Mouse (Mus musculus) megakaryocyte progenitor cell, adult 5-6 weeks (primary cell): Measurements from ENCODE around the gene Zfand4. TPM values are rescaled to one million over a fixed set of nuclear protein-coding genes. Genes with fewer than 3 reads are reported as not detected.
"Not testable (repeated sequence)": the region's sequence is repeated elsewhere in the genome, so short reads cannot be mapped to it uniquely, and the experiment has no call there.

ENCODE experiments used
- ATAC-seq: replicated peaks from 2 replicates; pipeline ENCODE4 v1.8.0; 2016; ENCODE audit warnings: mild to moderate bottlenecking, moderate TSS enrichment, inconsistent platforms; ENCODE audit not compliant: poor library complexity
- total RNA-seq, 2 experiments: library from RNA; stranded (forward) in 1 of 2; stranded (reverse) in 1 of 2; fragments of 157-497, 149-512 nt in 1 of 2; fragments of 200-1000 nt in 1 of 2; gene quantifications; 2 replicates each; pipeline versions ENCODE4 v1.2.3 to v1.2.4; 2015 to 2017

Gene Zfand4
- total RNA-seq (2015) (31.0 and 32.1 TPM in 2 replicates), total RNA-seq (2017) (25.1 and 29.3 TPM in 2 replicates)

DNA sequence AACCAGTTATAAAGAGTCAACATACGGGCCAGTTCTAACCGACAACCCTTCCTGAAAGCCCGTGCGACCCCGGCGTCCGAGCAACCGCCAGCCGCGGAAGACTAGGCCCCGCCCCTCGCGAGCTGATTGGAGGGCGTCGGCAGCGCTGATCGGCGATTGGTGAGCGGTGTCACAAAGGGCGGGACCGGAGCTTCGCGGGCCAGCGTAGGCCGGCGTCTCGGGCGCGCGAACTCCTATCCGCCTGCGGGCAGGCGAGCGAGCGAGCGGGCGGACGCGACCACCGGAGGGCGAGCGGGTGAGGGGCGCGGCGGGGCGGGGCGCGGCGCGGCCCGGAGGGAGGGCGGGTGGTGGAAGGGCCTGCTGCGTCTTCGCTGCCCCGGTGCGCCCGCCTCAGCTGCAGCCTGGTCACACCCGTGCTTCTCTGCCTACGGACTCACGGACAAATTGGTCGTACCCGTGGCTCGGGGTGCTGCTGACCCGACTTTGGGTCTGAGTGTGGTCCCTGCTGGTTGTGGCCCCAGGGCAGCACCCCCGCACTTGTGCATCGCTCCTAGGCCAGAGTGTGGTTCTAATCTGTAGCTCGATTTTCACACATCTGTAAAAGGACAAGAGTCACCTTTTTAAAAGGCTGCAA is at the start of gene Zfand4:
Gene Zfand4, plus strand, starts transcription at position 205 of the 634 bp plus-strand sequence.
- ATAC-seq: peak; percentile 89

DNA sequence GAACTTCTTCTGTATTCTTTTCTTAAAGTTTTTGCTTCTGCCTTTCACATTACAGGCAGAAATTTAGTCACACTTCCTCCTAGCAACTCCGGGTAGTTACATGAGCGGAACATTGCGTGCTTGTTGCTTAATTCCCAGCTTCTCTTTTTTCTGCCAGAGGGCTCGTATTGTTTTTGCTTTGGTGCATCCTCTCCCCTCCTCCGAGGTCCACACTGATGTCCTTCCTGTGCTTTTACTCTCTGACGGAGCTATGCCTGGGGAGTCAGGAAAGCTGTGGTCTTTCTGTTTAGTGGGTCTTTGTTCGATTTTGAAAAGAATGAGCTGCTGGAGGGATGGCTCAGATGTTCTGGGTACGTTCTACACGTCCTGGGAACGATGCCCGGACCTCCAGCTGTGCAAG is 36.3 kb upstream of the Zfand4 start:
- peak; percentile 81 for ATAC-seq

DNA sequence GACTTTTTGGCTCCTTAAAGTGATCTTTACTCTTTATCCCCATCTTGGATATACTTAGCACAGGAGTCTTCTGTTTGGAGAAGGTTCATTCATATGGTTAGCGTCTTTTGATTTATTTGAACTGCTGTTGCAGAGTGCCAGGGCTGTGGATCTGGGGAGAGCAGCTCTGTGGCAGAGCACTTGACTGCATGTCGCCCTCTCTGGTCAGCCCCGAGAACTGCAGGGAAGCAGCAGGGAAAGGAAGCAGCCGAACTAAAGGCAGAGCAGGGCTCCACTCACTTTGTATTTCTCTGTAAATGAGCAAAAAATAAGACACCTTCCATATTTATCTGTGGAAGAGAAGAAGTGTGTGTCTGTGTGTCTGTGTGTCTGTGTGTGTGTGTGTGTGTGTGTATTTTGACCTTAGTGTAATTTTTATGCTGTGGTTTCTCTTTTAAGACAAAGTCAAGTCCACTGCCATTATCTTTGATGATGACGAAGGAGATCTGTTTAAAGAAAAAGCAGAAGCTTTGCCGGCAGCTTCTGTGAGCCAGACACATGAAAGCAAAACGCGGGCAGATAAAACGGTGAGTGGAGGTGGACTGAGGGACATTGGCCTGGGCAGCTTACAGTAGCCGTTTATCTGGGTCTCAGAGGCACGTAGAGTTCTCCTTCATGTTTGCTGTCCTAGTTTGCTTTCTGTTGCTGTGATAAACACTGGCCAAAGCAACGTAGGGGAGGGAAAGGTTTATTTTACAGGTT is 35.1 kb upstream of the Zfand4 start:
- ATAC-seq: peak; percentile 97

DNA sequence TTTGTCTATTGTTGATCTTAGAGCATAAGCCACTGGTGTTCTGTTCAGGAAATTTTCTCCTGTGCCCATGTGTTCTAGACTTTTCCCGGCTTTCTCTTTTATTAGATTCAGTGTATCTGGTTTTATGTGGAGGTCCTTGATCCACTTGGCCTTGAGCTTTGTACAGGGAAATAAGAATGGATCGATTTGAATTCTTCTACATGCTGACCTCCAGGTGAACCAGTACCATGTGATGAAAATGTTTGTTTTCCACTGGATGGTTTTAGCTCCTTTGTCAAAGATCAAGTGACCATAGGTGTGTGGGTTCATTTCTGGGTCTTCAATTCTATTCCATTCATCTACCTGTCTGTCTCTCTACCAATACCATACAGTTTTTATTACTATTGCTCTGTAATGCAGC is 29.2 kb upstream of the Zfand4 start:
- not testable (repeated sequence) for ATAC-seq

DNA sequence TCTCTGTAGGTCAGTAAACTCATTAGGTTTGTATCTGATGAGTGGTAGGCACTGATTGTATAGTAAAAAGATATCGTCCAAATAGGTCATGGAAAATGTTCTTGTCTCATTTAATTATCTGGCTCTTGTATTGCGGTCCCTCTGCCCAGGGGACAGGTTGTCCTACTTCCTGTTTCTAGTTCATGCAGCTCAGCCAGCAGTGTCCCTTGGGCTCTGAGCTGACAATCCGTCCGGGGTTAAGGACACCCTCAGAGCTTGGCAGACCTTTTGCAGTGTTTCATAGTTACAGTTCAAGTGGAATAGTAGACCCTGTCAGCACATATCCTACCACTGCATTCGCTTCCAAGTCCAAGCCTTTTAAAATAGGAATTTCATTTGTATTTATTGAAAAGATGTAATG is 28.7 kb upstream of the Zfand4 start:
- no peak for ATAC-seq

DNA sequence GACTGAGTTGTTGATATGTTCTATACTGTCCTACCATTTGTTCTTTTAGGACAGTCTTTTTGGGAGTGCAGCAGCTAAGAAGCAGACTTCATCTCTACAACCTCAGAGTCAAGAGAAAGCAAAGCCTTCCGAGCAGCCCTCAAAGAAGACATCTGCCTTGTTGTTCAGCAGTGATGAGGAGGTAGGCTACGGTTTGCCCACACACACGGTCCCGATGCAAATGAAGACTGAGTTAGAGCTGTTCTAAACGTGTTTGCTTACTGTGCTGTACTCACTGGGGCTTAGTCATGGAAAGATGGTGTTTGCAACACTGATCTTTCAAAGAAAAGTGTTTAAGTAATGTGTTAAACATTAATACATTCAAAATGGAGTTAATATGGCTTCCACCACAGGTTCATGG is 25.9 kb upstream of the Zfand4 start:
- ATAC-seq: no peak

DNA sequence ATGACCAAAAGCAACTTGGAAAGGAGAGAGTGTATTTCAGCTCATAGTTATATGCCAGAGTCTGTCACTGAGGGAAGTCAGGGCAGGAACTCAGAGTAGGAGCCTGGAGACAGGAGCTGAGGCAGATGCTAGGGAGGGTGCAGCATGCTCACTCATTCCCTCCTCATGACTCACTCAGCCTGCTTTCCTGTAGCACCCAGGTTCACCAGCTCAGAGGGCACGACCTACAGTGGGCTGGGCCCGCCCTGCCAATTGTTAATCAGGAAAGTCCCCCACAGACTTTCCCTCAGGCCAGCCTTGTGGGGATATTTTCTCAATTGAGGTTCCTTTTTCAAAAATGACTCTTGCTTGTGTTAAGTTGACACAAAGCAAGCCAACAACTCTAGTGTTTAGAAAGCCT is 23.7 kb upstream of the Zfand4 start:
- ATAC-seq: no peak

DNA sequence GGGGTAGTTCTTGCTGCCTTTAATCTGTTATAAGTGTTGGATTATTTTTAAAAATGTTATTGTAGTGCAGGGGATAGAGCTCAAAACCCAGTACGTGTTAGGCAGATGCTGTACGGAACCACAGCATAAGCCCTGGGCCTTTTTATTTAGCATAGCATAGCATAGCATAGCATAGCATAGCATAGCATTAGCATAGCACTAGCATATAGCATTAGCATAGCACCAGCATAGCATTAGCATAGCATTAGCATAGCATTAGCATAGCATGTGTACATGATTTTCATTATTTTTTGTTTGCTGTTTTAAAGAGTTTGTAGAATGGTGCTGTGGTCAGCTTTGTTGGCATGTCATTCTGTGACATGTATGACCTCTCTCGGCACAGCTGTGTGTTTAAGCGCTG is 4.4 kb upstream of the Zfand4 start:
- no peak for ATAC-seq

DNA sequence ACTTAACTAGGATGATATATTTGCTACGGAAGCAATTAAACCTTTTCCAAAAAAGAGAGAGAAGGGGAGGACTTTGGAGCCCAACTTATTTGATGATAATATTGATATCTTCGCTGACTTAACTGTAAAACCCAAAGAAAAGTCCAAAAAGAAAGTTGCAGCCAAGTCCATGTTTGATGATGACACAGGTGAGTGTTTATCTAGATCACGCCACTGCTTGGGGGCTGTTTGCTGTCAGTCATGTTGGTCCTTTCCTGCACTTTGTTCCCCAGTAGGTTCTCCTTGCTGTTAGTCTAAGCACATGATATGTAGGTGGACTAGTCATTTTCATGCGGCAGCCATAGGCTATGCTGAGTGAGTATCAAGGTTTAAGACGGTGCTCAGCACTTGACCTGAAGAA is 3.5 kb upstream of the Zfand4 start:
- no peak for ATAC-seq

DNA sequence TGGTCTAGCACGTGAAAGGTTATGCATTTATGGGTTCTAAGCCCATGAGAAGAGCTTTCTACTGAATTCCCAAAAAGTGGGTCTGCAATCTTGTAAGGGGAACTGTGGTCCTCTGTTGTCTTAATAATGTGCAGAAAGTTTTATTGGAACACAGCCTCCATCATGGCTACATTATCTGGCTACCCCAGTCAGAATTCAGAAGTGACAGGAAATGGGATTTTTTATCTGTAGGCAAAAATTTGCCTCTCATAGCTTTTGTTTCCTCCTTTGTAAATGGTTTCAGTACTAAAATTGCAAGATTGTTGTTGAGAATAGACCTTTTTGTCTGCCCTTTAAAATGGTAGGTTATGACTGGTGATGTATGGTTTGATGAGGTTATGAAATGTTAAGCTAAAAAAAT is 1.2 kb upstream of the Zfand4 start:
- ATAC-seq: no peak

DNA sequence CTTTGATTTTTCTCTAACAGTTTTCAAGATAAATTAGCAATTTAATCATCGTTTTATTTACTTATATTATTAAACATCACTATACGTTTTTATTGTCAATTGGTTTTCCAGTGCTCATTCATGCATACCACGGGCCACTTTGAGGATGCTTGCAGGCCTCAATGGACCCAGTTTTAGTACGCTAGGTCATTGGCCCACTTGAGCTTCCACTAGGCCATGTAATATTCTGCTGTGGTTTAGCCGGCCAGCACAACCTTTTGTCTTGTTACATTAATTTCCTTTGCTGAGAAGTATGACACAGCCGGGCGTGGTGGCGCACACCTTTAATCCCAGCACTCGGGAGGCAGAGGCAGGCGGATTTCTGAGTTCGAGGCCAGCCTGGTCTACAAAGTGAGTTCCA is 814 bp downstream of the Zfand4 start:
- ATAC-seq: no peak

DNA sequence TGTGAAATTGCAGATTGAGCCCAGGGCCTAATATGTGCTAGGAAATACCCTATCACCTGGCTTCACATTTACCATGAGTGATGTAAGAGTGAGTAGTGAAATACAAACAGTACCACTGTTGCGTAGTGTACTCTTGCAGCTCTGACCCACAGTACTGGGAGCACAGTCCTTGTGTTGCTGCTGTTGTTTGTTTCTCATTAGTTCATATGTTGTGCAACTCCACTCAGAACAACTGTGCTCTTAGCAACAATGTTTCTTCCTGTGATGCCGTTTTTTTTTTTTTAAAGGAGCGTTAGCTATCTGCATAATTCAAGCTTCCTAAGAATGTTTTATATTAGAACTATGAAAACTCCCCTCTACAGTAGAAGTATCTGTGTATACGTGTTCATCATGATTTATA is 1.6 kb downstream of the Zfand4 start:
- ATAC-seq: peak; percentile 21

DNA sequence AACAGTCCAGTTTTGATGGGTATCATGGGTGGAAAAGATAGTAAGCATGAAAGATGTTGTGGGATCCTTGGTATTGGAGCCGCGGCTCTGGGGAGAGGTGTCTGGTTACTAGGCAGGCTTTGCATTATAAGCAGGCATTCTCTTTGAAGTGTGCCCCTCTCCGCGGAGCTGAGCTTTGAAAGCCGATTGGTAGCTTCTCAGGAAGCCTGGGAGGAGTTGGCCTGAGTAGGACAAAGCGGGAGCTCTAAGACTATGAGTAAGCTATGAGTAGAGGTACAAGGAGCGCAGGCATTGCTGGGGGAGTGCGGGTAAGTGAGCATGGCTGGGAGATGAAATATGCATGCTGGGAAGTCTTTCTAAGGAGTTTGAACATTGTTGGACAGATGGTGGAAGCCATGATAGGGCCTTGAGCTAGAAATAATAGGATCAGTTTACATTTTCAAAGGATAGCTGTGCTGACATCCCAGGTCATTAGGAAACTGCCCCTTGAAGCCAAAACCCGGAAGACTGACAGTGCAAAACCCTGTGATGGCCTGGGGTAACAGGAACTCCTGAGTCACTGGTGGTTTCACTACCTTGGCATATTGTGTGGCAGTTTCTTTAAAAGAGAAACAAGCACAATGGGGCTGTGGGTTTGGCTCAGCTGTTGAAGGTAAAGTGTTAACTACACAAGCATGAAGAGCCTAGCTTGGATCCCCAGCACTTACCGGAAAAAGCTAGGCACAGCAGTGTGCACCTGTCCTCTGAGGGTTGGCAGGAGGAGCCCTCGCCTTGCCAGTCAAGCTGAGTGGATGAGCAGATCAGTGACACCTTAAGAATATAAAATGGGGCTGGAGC is 2.5 kb downstream of the Zfand4 start:
- peak; percentile 59 for ATAC-seq

DNA sequence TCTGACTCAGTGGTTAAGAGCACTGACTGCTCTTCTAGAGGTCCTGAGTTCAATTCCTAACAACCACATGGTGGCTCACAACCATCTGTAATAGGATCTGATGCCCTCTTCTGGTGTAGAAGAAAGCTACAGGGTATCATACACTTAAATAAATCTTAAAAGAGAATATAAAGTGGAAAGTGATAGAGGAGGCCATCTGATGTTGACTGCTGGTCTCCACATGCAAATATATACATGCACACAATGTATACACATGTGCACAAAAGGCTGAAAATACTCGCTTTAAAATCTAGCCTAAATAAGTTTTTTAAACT is 3.0 kb downstream of the Zfand4 start:
- no peak for ATAC-seq

DNA sequence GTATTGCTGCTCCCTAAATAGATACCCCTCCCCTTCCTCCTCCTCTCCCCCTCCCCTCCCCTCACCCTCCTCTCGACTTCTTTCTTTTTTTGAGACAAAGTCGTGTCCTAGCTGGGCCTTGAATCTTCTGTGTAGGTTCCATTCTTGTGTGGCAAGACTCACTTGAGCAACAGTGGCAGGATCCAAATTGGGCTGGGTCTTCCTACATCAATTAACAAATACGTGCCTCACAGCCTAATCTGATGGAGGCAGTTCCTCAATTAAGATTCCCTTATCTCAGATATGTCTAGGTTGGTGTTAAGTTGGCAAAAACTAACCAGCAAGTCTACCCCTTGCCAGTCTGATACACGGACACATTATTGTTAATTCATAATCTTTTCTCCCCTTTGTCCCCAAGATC is 11.7 kb downstream of the Zfand4 start:
- no peak; the same call in 1 of the 2 replicates for ATAC-seq

DNA sequence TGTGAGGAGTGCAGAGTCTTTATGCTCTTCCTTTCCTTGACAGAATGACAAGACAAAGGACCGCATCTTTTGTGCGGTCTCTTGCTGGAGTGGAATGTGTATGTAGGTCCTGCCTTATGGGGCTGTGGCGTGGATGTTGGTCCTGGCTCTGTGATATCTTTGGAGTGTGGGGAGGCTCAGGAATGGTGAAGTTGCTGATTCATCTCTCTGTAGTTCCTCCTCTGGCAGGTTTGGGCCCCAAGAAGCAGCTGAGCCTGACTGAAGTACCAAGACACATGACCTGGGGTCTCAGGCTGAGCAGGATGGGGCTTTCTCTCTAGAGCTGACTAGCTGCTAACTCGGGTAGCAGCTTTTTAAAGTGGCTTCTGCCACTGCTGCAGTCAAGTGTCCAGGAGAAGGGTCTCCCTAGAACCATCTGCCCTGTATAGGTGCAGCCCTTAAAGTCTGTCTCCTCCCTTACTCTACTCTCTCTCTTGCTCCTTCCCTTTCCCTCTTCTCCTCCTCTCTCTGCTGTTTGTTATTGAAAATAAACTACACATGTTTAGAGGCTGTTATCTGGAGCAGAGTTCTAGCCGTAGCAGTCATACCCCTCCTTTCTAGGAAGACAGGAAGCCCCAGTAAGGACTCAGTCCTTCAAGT is 14.8 kb downstream of the Zfand4 start:
- ATAC-seq: no peak

DNA sequence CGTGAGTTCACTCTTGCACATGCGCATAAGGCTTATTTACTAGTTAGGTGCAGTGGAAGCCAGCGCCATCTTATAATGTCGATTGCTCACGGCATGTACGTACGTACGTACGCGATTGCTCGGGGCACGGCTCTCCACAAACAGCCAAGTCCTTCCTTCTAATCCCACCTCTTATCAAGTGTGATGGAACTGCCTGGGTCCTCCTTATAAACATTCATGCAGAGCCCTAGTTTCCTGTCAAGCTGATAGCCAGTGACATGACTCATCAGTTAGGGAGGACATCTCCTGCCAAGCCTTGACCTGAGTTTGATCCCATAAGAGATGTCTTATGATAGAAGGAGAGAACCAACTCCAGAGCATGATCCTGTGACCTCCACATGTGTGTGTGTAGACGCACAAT is 17.0 kb downstream of the Zfand4 start:
- ATAC-seq: peak; percentile 31; the same call in 1 of the 2 replicates

DNA sequence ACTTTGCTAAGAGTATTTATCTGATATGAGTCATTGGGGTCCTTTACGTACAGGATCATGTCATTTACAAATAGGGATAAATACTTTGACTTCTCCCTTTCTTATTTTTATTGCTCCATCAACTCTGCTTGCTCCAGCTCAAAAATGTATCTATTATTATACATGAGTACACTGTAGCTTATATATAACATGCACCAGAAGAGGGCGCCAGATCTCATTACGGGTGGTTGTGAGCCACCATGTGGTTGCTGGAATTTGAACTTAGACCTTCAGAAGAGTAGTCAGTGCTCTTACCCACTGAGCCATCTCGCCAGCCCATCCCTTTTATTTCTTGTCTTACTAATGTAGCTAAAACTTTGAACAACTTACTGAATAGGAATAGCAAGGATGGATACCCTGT is 18.5 kb downstream of the Zfand4 start:
- ATAC-seq: 0 out of 2 replicates have a peak, but pooled peaks have one; percentile 32

DNA sequence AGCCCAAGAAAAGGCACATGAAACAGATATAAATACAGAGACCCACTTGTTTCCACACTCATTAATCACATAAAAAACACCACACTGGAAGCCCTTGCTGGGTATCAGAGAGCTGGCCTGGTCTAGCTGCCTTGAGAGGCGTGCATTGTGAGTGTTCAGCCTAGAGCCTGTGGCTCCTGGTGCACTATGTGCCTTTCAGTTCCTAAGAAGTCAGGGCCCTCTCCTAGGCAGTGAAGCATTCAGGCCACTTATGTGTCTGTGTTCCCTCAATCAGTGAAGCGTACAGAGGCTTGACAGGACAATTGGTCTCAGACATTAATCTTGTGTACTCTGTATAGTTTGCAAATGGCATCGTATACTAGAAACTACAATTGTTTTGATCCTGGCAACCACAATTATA is 19.3 kb downstream of the Zfand4 start:
- no peak for ATAC-seq

DNA sequence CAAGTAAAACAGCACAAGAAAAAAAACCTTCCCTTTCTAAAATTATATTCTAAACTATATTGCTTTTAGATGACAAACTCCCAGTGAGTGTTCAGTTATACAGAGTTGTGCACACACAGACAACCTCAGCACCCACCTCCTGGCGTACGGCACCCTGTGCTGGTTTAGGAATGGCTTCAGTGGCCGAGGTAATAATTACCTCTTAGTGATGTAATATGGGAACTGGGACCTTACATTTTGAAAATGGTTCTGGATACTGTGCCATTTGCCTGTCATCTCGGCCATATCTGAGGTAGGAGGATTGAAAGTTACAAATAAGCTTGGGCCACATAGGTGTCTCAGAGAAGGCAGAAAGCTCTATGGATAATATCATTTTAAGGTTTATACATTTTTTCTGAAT is 22.3 kb downstream of the Zfand4 start:
- no peak for ATAC-seq

DNA sequence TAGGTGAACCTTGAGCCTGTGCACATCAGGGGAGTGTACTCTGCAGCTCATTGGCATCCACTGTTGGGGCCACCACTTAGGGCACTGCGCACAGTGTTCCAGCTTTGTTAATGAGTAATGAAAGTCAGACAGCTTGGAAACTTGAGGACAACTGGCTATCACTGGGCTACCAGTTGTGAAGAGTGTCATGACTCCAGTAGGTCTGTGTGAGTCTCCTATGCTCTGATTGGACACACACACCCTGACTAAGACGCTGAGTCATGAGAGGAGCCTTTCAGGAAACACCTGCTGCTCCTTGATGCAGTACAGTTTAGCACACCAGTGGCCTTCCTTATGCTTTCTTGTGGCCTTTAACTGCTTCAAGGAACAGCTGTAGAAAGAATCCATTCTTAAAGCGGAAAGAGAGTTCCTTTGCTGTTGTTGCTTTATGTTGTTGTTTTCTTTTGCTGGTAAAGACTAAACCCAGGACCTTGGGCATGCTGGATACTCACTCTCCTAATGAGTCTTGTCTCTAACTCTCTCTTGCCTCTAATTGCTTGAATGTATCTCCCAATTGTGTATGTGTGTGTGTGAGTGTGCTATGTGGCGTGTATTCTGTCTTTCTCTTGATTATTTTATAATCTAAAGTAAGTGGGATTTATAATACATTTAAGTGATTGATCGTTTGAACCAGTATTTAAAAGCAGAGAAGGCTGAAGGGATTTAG is 23.0 kb downstream of the Zfand4 start:
- peak; percentile 99 for ATAC-seq
